Mouse (Mus musculus) liver, embryonic 14.5 days (tissue): ENCODE measurements at regions not wholly inside any gene's neighbourhood (a gene's known extent, or its start where the extent isn't known, plus 50 kb on each side); places are given as distances from the start of the nearest gene placed in this dataset.

Experiments used
- ATAC-seq: fragments of 200-750 bp; cut with Nextera tagmentation; 2 replicates; pipeline ENCODE4 v1.8.0; 2017; ENCODE audit warnings: moderate number of reproducible peaks, mild to moderate bottlenecking, moderate library complexity; ENCODE audit not compliant: insufficient read depth
- DNase-seq, 3 experiments: peaks; one replicate each; pipeline ENCODE4 v3.0.0-alpha.2; 2012 to 2013; ENCODE audit warnings: low read depth in 3 of 3, low spot score in 3 of 3
- H3K27ac ChIP-seq: fragments of 300-500 bp; sonication (generic); 2 replicates; pipeline ENCODE4 v1.5.1; 2014; ENCODE audit warnings: moderate library complexity, mild to moderate bottlenecking, control low read depth, inconsistent platforms
- H3K27me3 ChIP-seq: fragments of 300-500 bp; sonication (generic); 2 replicates; pipeline ENCODE4 v1.6.1; 2014; ENCODE audit warnings: mild to moderate bottlenecking, low read length, moderate library complexity; ENCODE audit not compliant: control insufficient read depth, insufficient read depth
- H3K36me3 ChIP-seq: fragments of 300-500 bp; sonication (generic); replicated peaks from 2 replicates; pipeline ENCODE4 v1.6.1; 2014; ENCODE audit warnings: low read depth; ENCODE audit not compliant: control insufficient read depth, insufficient read depth
- H3K4me1 ChIP-seq, 2 experiments: fragments of 200-500 bp in 1 of 2; fragments of 300-500 bp in 1 of 2; sonication (generic) in 1 of 2; replicated peaks; 2 replicates each; pipeline ENCODE4 v1.6.1; 2012 to 2014; ENCODE audit warnings: antibody characterized with exemption in 1 of 2, inconsistent platforms in 1 of 2, low read length in 1 of 2; ENCODE audit not compliant: control insufficient read depth in 2 of 2, insufficient read depth in 2 of 2
- H3K4me2 ChIP-seq: fragments of 300-500 bp; sonication (generic); 2 replicates; pipeline ENCODE4 v1.6.1; 2014; ENCODE audit warnings: low read depth, mild to moderate bottlenecking, control low read depth, moderate library complexity
- H3K4me3 ChIP-seq, 2 experiments: fragments of 200-500 bp in 1 of 2; fragments of 300-500 bp in 1 of 2; sonication (generic) in 1 of 2; 2 replicates each; pipeline ENCODE4 v1.5.1; 2012 to 2014; ENCODE audit warnings: low read depth in 2 of 2, low read length in 2 of 2, mild to moderate bottlenecking in 2 of 2, control low read depth in 1 of 2, inconsistent platforms in 1 of 2, moderate library complexity in 1 of 2; ENCODE audit not compliant: insufficient read depth in 1 of 2
- H3K9ac ChIP-seq: fragments of 300-500 bp; sonication (generic); replicated peaks from 2 replicates; pipeline ENCODE4 v1.6.1; 2014; ENCODE audit warnings: mild to moderate bottlenecking, control low read depth, moderate library complexity
- H3K9me3 ChIP-seq: fragments of 300-500 bp; sonication (generic); 2 replicates; pipeline ENCODE4 v1.6.1; 2016; ENCODE audit warnings: low read length, mixed read lengths; ENCODE audit not compliant: control insufficient read depth
- CTCF ChIP-seq: IDR thresholded peaks from 2 replicates; pipeline ENCODE4 v1.5.1; 2016; ENCODE audit warnings: antibody characterized with exemption, low read depth, control low read depth
- EP300 ChIP-seq: IDR thresholded peaks from 2 replicates; pipeline ENCODE4 v1.6.1; 2016; ENCODE audit warnings: antibody characterized with exemption, low read depth
- WGBS: fragments of 180-500 bp; shearing (Covaris S2); extraction: QIAGEN DNeasy Blood & Tissue Kit; methylation state at CpG from one replicate; pipeline ENCODE4 v1.1.7; 2014; ENCODE audit not compliant: insufficient replicate concordance; 5-methylcytosine and 5-hydroxymethylcytosine counted together

DNA sequence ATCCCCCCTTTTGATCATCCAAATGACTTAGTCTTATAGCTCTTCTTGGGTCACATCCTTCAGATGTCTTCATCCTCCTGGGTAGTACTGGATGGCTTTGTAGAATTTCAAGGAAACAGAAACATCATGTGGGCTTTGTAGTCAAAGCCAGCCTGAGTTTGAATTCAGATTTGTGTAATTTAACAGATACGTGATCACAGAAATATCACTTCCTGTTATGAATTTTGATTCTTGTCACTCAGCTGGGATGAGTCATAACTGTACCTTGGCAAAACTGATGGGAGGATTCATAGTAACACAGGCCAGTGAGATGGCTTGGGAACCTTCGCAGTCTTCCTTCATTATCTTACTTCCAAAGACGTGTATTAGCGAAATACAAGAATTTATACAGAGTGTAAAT lies 222.2 kb upstream of the 4930412O13Rik start:
- TF ChIP-seq CTCF, result no peak
- no peak for TF ChIP-seq EP300
- no peak for DNase-seq
- no peak for ATAC-seq
- Histone ChIP-seq H3K36me3 (no peaks in the 10 kb centered on the region), H3K4me3 (no peak overlapping the region), H3K9ac (no peak overlapping the region), H3K4me2 (no peak overlapping the region), H3K27ac (no peak overlapping the region), H3K9me3 (no peaks in the 10 kb centered on the region), H3K27me3 (no peaks in the 10 kb centered on the region), H3K4me1 (no peaks in the 10 kb centered on the region)
- 72% methylated on average over 4 of the region's 4 CpGs for WGBS

DNA sequence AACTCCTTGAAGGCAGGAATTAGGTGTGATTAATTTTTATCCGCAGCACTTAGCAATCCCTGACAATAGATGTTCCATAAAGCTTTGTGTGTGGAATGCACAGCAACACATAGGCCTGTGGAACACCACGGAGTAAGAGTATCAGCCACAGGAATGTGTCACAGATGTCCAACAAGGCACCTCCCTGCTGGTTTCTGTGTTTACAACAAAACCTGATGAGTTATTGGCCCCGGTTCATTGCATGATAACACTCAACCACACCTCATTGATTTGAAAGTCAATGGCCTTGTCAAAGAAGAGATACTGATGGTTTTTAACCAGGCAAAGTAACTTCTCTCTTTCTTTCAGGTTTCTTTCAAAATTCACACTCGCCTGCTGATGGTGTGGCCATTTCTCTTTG lies 211.4 kb upstream of the 4930412O13Rik start:
- no peaks in the 10 kb centered on the region for H3K36me3 ChIP-seq
- H3K27ac ChIP-seq, result no peak overlapping the region
- DNase-seq (no peak), ATAC-seq (no peak)
- 60% methylated on average over 4 of the region's 4 CpGs for WGBS
- H3K4me3 ChIP-seq, result no peak overlapping the region
- H3K9ac ChIP-seq, result no peak overlapping the region
- no peaks in the 10 kb centered on the region for H3K27me3 ChIP-seq
- no peaks in the 10 kb centered on the region for H3K9me3 ChIP-seq
- TF ChIP-seq EP300, result no peak
- no peak for TF ChIP-seq CTCF
- no peaks in the 10 kb centered on the region for H3K4me1 ChIP-seq
- no peak overlapping the region for H3K4me2 ChIP-seq

DNA sequence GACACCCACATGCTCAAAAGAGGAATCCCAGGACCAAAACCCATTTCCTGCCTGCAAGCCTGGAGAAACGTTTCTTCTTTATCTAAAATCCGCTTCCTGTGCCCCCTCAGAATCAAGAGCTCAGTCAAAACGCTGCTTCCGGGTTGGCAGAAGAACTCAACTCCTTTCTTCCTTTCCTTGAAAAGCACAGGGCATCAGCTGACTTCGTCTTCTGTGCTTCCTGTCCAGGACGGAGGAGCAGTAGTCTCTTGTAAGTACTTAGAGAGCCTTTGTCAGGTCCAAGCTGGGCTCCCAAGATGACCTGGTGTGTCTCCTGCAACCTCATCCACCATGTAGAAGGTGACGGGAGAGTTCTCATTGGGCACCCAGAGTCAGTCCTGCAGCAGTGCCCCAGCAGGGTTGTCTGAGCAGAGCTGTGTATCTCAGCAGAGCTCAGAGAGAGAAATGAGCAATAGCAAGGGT lies 199.3 kb upstream of the 4930412O13Rik start:
- 12% methylated on average over 7 of the region's 7 CpGs for WGBS
- peak in 2 of 3 experiments; percentile 2 to 4 for DNase-seq
- H3K4me2 ChIP-seq, result no peak overlapping the region

DNA sequence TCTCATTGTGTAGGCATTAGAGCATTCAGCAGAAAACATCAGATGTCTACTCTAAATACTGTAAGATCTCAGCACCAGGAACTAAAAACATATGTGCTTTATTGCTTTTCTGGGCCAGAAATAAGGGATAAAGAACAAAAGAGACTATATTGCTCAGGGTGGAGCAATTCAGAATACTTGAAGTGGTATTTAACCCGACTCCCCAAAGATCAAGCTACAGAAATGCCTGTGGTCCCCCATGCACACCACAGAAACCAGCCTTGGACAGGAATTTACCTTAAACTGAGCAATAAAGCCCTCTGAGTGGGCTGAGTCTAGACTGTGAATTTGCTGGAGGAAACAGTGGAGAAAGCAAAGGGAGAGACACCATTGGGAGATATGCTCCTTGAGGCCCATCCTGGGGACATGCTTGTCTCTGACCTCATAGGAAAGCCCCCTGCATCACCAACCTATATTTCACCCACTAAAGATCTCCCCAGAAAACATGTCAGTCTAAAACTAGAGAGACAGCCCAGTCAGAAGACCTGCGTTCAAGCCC lies 197.3 kb upstream of the 4930412O13Rik start:
- no peaks in the 10 kb centered on the region for H3K27me3 ChIP-seq
- no peak for ATAC-seq
- peaks cover 0 to 8% of the 10 kb centered on the region in 2 experiments; a peak in 2 of 4 replicates for H3K4me1 ChIP-seq
- H3K4me2 ChIP-seq, result no peak overlapping the region
- no peak overlapping the region for H3K4me3 ChIP-seq
- no peak overlapping the region for H3K9ac ChIP-seq
- H3K9me3 ChIP-seq, result no peaks in the 10 kb centered on the region
- no peaks in the 10 kb centered on the region for H3K36me3 ChIP-seq
- no peak for DNase-seq
- H3K27ac ChIP-seq, result no peak overlapping the region
- TF ChIP-seq EP300 (no peak), CTCF (no peak)
- WGBS, result 65% methylated on average over 2 of the region's 2 CpGs

More for the DNA sequence above, 199.3 kb upstream of the 4930412O13Rik start:
- H3K27ac ChIP-seq, result no peak overlapping the region
- no peak for TF ChIP-seq EP300
- TF ChIP-seq CTCF, result no peak
- H3K9me3 ChIP-seq, result no peaks in the 10 kb centered on the region
- no peak for ATAC-seq
- no peaks in the 10 kb centered on the region for H3K27me3 ChIP-seq
- H3K36me3 ChIP-seq, result no peaks in the 10 kb centered on the region
- H3K9ac ChIP-seq, result no peak overlapping the region
- H3K4me1 ChIP-seq, result peaks cover 0 to 3% of the 10 kb centered on the region in 2 experiments; a peak in 2 of 4 replicates
- no peak overlapping the region for H3K4me3 ChIP-seq

DNA sequence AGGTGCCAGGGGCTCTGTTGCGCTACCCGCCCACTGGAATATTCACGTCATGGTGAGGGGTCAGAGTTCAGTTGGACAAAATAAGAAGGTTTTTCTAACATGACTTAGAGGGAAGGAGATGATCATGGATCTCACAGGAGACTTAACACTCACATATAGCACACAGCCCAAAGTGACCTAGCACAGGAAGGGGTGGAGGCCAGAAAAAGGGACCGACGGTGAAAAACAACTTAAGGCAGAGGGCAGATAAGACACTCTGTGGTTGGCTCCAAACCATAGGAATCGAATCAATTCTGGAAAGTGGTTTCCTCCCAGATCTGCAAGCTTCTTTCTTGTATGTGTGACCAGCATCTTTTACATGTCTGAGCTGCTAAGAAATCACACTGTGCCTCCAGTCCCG lies 192.9 kb upstream of the 4930412O13Rik start:
- H3K4me3 ChIP-seq, result no peak overlapping the region
- H3K27ac ChIP-seq, result no peak overlapping the region
- no peaks in the 10 kb centered on the region for H3K36me3 ChIP-seq
- H3K27me3 ChIP-seq, result no peaks in the 10 kb centered on the region
- WGBS, result 17% methylated on average over 7 of the region's 7 CpGs
- H3K9ac ChIP-seq, result no peak overlapping the region
- ATAC-seq (no peak), DNase-seq (peak in 1 of 3 experiments; percentile 1)
- H3K9me3 ChIP-seq, result no peaks in the 10 kb centered on the region
- H3K4me1 ChIP-seq, result 0 out of 4 replicates have a peak, but pooled peaks cover 0 to 4% of the 10 kb centered on the region in 2 experiments
- no peak overlapping the region for H3K4me2 ChIP-seq
- TF ChIP-seq CTCF (no peak), EP300 (no peak)
